Mouse (Mus musculus) mouse trophoblast stem cell (cell line): ENCODE measurements around the gene Wwox.

Source experiments
- in situ Hi-C, 2 experiments: fragments of 300-500 bp; cut with MseI, MboI; formaldehyde crosslinking; loops; 2 replicates in 1 of 2; 3 replicates in 1 of 2; pipeline ENCODE4 v1.15.1; 2025

Gene Wwox

GRCm38 (mm10) chr8:114529581-114529980 lies 90.1 kb downstream of the Wwox start:
- in situ Hi-C loops, result no loop called here

DNA sequence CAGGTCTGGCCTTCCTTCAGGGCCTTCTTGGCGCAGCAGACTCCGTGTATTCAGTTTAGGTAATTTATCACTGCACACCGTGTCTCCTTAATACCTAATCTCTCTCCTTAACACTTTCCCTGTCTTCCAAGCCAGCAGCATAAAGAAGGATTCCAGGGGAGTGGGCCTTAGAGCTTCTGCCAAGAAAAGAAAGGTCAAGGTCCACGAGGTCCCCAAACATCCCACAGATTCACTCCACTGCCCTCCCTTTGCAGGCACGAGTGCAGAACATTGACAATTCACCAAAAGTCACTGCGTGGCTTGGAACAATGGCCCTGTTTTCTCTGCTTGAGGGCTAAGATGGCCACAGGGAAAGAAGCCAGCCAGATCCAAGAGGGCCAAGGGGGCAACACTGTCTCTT lies 96.7 kb downstream of the Wwox start:
- in situ Hi-C loops, result no loop called here

DNA sequence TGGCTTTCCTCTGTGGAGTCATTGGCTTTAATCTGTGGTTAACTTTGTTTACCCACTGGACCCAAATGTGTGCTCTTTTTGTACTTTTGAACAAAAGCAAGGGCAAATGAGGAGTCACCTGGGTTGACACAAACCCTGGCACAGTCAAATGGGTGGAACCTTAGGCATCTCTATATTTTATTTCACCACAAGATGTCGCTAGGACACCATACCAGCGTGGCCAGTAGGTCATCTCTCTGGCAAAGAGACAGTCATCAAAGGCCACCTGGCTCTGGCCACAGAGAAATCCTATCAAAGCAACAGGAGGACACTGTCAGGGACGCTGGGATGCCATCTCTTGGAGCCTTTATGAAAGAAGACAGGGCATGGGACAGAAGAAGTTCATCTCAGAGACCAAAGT lies 101.7 kb downstream of the Wwox start:
- in situ Hi-C loops, result no loop called here

GRCm38 (mm10) chr8:114548360-114548759 lies 108.9 kb downstream of the Wwox start:
- in situ Hi-C loops, result no loop called here

- in situ Hi-C loops, result no loop called here
These were observed 109.4 kb downstream of the Wwox start for GRCm38 (mm10) chr8:114548837-114549236.

GRCm38 (mm10) chr8:114550029-114550428 lies 110.6 kb downstream of the Wwox start:
- in situ Hi-C loops, result no loop called here

DNA sequence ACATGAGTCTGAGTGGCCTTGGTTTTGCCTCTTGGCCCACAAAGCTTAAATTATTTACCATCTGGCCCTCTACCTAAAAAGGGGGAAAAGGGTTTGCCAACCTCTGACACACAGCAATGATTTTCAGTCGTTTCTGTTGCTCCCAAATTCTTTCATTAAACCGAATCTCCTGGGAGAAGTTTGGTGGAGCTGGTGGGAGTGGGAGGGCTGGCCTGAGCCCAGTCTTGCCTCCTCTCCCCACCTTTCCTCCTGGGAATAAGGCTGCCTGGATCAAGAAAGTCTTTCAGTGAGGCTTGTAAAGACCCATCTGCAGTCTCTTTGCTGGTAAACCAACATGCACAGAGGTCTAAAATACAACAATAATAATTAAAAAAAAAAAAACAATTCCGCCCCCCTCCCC lies 113.2 kb downstream of the Wwox start:
- in situ Hi-C loops, result no loop called here

- in situ Hi-C loops, result no loop called here
These were observed 115.5 kb downstream of the Wwox start for GRCm38 (mm10) chr8:114554966-114555365.

GRCm38 (mm10) chr8:114555491-114556202 lies 116.2 kb downstream of the Wwox start:
- in situ Hi-C loops, result no loop called here

DNA sequence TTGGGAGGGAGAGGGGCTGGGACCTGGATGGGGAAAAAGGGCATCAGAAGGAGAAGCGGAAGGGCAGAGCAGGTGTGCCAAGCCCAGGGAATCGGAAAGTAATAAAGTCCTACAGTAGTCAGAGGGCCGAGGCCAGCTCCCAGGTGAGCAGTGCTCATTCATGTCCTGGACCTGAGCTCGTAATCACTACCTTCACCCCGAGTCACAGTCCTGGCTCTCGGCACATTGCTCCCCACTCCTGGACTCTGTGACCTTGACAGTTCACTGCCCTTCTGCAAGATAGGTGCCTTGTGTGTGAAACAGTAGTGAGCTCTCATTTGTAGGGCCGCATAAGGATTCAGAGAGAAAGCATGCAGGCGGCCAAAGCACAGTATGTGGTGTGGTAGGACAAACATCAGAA lies 121.7 kb downstream of the Wwox start:
- in situ Hi-C loops, result no loop called here

DNA sequence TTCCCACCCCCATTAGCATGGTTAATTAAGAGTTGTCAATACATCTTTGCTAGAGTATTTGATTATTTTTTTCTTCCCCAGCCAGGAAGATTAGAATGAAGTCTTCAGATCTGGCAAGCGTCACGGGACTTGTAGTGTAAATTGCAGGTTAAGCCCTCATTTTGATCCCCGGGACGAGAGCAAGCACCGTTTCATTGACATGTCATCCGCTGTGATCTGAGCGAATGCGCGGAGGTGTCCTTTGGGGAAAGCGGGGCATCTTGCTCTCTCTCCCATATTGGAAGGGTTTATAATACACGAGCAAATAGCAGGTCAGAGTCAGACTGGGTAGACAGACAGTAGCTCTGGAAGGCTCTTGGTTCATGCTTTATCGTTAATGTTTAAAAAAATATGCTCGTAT lies 123.0 kb downstream of the Wwox start:
- in situ Hi-C loops, result no loop called here

- in situ Hi-C loops, result no loop called here
These were observed 123.9 kb downstream of the Wwox start for GRCm38 (mm10) chr8:114563361-114563760.

DNA sequence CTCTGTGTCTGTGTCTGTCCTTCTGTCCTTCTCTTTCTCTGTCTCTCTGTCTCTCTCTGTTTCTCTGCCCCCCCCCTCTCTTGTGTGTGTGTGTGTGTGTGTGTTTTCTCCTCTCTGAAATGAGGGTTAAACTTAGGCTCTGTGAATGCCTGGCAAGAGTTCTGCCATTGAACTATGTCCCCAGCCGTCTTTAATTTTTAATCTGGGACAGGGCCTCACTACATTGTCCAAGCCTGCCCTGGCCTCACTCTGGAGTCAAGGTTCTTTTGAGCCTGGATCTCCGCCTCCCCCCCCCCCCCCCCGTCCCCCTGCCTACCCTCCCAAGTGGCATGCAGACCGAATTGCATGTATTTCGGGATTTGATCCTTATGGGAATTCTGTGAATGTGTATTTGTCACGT lies 124.6 kb downstream of the Wwox start:
- in situ Hi-C loops, result no loop called here

DNA sequence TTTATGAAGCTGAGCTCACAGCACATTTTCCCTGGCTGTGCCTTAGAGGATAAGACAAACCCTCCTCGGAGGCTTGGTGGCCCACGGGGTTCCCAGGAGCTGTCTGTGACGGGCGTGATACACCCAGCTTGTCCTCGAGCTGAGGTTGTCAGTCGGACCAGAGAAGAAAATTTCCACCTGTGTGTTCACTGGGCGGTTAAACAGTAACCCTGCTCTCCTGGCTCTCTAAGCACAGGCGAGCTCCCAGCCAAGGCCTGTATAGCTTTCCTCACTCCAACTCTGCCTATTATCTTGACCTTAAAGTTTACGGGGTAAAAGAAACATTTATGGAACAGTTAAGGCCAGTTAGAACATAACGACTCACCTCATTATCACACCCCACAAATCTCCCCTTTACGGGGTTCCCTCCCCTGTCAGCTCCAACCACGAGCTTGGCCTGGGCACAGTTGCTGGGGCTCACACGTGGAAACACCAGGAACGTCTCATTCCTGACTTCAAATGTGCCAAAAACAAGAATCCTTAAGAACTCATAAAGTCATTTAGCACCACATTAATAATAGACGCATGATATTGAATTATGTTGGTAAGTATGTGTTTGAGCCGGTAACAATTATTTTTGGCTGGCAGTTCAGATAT lies 129.2 kb downstream of the Wwox start:
- in situ Hi-C loops, result no loop called here

DNA sequence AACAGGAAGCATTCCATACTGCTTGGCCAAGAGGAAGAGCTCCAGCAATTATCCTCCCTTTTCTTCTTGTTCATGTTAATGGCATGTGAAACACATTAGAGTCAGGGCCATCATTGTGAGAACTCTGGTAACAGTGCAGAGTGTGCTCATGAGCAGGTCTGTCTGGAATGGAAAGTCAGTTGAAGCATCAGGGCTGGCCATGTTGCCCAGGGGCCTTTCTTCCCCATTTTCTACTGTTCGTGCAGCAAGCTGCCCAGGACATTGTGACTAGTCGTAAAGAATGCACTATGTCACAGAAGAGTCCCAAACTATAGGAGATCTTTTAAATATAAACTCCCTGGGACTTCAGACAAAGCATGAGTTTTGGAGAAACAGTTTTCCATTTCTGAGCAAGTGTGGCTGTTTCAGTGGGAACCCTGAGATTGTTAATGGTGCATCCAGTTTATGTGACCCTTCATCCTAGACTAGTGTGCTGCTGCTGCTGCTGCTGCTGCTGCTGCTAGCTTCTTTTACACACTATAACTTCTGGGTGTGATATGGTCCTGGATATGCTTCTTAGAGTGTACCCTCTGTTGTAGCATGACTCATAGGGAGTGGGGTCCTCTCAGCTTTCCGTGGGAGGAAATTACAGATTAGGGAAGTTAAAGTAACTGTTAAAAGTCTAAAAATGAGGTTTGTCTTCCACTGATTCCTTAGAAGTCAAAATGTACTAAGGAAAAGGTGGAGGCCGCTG lies 133.7 kb downstream of the Wwox start:
- in situ Hi-C loops, result no loop called here

GRCm38 (mm10) chr8:114573747-114574093 lies 134.3 kb downstream of the Wwox start:
- in situ Hi-C loops, result no loop called here

DNA sequence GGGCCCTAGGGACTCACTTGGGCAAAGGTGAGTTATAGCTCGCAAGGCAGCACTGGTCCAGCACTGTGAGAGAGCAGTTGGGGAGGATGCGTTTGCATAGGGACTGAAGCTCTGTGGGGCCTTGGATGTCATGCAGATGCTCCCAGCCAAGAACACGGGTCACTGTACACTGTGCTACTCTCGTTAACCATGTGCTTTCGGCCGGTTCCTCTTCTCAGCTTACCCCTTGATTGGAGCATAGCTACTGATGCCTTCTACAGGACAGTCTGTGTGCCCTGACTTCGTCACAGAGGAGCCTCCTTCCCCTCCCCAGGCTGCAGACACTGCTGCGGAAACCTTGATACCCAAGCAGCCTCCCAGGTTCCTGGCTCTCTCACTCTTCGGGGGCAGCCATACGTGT lies 139.8 kb downstream of the Wwox start:
- in situ Hi-C loops, result no loop called here

DNA sequence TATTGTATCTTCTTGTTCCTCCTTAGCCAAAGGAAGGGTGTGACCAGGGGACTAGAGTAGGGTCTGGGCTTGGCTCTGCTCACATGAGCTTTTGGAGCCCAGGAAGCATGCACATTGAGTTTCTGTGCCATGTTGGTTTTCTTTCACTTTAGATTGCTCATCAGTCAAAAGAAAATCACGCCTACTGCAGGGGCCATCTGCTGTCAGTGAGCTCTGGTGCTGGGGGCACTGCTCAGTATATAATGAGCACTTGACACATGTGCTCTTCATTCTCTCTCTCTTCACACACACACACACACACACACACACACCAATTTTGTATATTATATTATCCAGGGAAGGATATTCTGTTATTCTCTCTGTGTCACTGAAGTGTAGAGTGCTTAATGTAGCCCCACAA lies 141.2 kb downstream of the Wwox start:
- in situ Hi-C loops, result no loop called here

DNA sequence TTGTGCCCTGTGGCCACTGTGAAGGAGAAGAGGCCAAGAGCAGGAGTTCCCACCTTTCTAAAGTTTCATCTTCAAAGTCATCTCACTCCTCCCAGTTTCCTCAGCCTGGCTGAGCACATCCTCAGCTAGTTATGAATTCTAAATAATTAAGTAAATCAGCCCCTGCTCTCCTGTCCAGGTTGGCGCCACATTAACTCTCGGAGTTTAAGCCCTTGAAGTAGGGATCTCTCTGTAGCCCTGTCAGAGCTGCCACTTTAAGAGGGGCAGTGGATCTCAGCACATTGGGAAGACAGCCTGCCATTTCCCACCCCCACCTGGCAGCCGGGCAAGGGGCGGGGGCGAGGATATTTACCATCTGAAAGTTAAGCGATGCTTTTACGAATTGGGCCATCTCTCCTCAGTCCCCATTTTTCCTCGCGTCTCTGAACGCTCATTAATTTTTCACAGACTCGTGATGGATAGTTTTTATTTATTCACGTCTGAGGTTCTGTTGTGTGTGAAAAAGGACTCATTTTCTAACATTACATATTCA lies 150.9 kb downstream of the Wwox start:
- in situ Hi-C loops, result no loop called here

GRCm38 (mm10) chr8:114591296-114592280 lies 152.1 kb downstream of the Wwox start:
- in situ Hi-C loops, result no loop called here

- in situ Hi-C loops, result no loop called here
These were observed 154.1 kb downstream of the Wwox start for GRCm38 (mm10) chr8:114593424-114594157.
